Mouse (Mus musculus): ENCODE measurements around the gene Olfr648. TPM values are rescaled to one million over a fixed set of nuclear protein-coding genes. Genes with fewer than 3 reads are reported as not detected.

Gene Olfr648
- polyA plus RNA-seq, 1 experiment, result 0.09 TPM

- Histone ChIP-seq H3K27me3 (ENCODE audit: control insufficient read depth, insufficient read depth, low read length) (no peaks in the 10 kb centered on the region), H3K4me3 (ENCODE audit: control insufficient read depth, low read depth, low read length) (peak within 1 kb of the TSS; percentile 80), H3K36me3 (ENCODE audit: control insufficient read depth, insufficient read depth, low read length) (no peaks in the 10 kb centered on the region), H3K27ac (ENCODE audit: control insufficient read depth, insufficient read depth, low read depth, low read length) (no peak within 1 kb of the TSS), H3K4me1 (ENCODE audit: control insufficient read depth, insufficient read depth, low read length) (no peaks in the 10 kb centered on the region)
- TF ChIP-seq POLR2A (IDR thresholded peaks at IDR 0.05; ENCODE audit: control insufficient read depth, low read depth, low read length) (no peak; the same call in 1 of the 2 replicates), CTCF (IDR thresholded peaks at IDR 0.05; ENCODE audit: control insufficient read depth, insufficient read depth, insufficient replicate concordance, low read depth, low read length) (no peak)
Observed at GRCm38 (mm10) chr7:104150456-104150855, 32.7 kb downstream of the Olfr648 start, which contains the start of gene Ubqlnl. Gene Ubqlnl, minus strand, starts transcription at chr7:104150556.

GRCm38 (mm10) chr7:104143179-104143578 is 40.0 kb downstream of the Olfr648 start, which contains the start of gene Ubqln3:
Gene Ubqln3, minus strand, starts transcription at chr7:104143279.
- peak; percentile 57; the same call in 1 of the 2 replicates for TF ChIP-seq POLR2A (IDR thresholded peaks at IDR 0.05; ENCODE audit: control insufficient read depth, low read depth, low read length)
- TF ChIP-seq CTCF (IDR thresholded peaks at IDR 0.05; ENCODE audit: control insufficient read depth, insufficient read depth, insufficient replicate concordance, low read depth, low read length), result no peak
- H3K27ac ChIP-seq (ENCODE audit: control insufficient read depth, insufficient read depth, low read depth, low read length), result peak within 1 kb of the TSS; percentile 52; the same call in 1 of the 2 replicates
- H3K36me3 ChIP-seq (ENCODE audit: control insufficient read depth, insufficient read depth, low read length), result no peaks in the 10 kb centered on the region
- no peaks in the 10 kb centered on the region for H3K4me1 ChIP-seq (ENCODE audit: control insufficient read depth, insufficient read depth, low read length)
- H3K27me3 ChIP-seq (ENCODE audit: control insufficient read depth, insufficient read depth, low read length), result no peaks in the 10 kb centered on the region
- peak within 1 kb of the TSS; percentile 64 for H3K4me3 ChIP-seq (ENCODE audit: control insufficient read depth, low read depth, low read length)

- Histone ChIP-seq H3K4me3 (ENCODE audit: control insufficient read depth, low read depth, low read length) (no peak within 1 kb of the TSS), H3K27me3 (ENCODE audit: control insufficient read depth, insufficient read depth, low read length) (no peaks in the 10 kb centered on the region), H3K4me1 (ENCODE audit: control insufficient read depth, insufficient read depth, low read length) (no peaks in the 10 kb centered on the region), H3K36me3 (ENCODE audit: control insufficient read depth, insufficient read depth, low read length) (no peaks in the 10 kb centered on the region), H3K27ac (ENCODE audit: control insufficient read depth, insufficient read depth, low read depth, low read length) (no peak within 1 kb of the TSS)
- TF ChIP-seq CTCF (IDR thresholded peaks at IDR 0.05; ENCODE audit: control insufficient read depth, insufficient read depth, insufficient replicate concordance, low read depth, low read length) (no peak), POLR2A (IDR thresholded peaks at IDR 0.05; ENCODE audit: control insufficient read depth, low read depth, low read length) (no peak)
Observed at GRCm38 (mm10) chr7:104137305-104137704, 45.9 kb downstream of the Olfr648 start, which contains the start of gene Olfr643. Gene Olfr643, minus strand, starts transcription at chr7:104137405.

- TF ChIP-seq CTCF (IDR thresholded peaks at IDR 0.05; ENCODE audit: control insufficient read depth, insufficient read depth, insufficient replicate concordance, low read depth, low read length) (no peak), POLR2A (IDR thresholded peaks at IDR 0.05; ENCODE audit: control insufficient read depth, low read depth, low read length) (peak; percentile 22; the same call in 1 of the 2 replicates)
- Histone ChIP-seq H3K4me3 (ENCODE audit: control insufficient read depth, low read depth, low read length) (peak within 1 kb of the TSS; percentile 77), H3K27me3 (ENCODE audit: control insufficient read depth, insufficient read depth, low read length) (no peaks in the 10 kb centered on the region), H3K36me3 (ENCODE audit: control insufficient read depth, insufficient read depth, low read length) (no peaks in the 10 kb centered on the region), H3K27ac (ENCODE audit: control insufficient read depth, insufficient read depth, low read depth, low read length) (no peak within 1 kb of the TSS), H3K4me1 (ENCODE audit: control insufficient read depth, insufficient read depth, low read length) (no peaks in the 10 kb centered on the region; the same call in 1 of the 2 replicates)
Observed at GRCm38 (mm10) chr7:104129726-104130125, 53.5 kb downstream of the Olfr648 start, which contains the start of gene Ubqln5. Gene Ubqln5, minus strand, starts transcription at chr7:104129826.

Other genes starting within 250 kb of the Olfr648 start
- not detected in 2 replicates for gene Olfr632, start 249.0 kb downstream of the Olfr648 start, polyA plus RNA-seq (2012; rRNA removed)
- gene Olfr633, start 239.0 kb downstream of the Olfr648 start, polyA plus RNA-seq (2012; rRNA removed), result not detected in 2 replicates
- gene Olfr635, start 212.2 kb downstream of the Olfr648 start, polyA plus RNA-seq (2012; rRNA removed), result not detected in 2 replicates
- not detected in 2 replicates for gene Olfr638, start 184.6 kb downstream of the Olfr648 start, polyA plus RNA-seq (2012; rRNA removed)
- gene Olfr639, start 166.1 kb downstream of the Olfr648 start, polyA plus RNA-seq (2012; rRNA removed), result not detected in 2 replicates
- 0.07 TPM in 1 of 2 replicates, not detected in the other for gene Olfr640, start 157.8 kb downstream of the Olfr648 start, polyA plus RNA-seq (2012; rRNA removed)
- 0.15 TPM in 1 of 2 replicates, not detected in the other for gene Olfr641, start 147.9 kb downstream of the Olfr648 start, polyA plus RNA-seq (2012; rRNA removed)
- gene Olfr642, start 130.7 kb downstream of the Olfr648 start, polyA plus RNA-seq (2012; rRNA removed), result 0.53 TPM in 1 of 2 replicates, not detected in the other
- 0.80 and 0.89 TPM in 2 replicates for gene 4930516K23Rik, start 121.9 kb downstream of the Olfr648 start, polyA plus RNA-seq (2012; rRNA removed)
- gene Olfr644, start 111.5 kb downstream of the Olfr648 start, polyA plus RNA-seq (2012; rRNA removed), result 0.12 TPM in 1 of 2 replicates, not detected in the other
- 0.02 TPM in 1 of 2 replicates, not detected in the other for gene Olfr645, start 97.9 kb downstream of the Olfr648 start, polyA plus RNA-seq (2012; rRNA removed)
- gene Olfr646, start 78.5 kb downstream of the Olfr648 start, polyA plus RNA-seq (2012; rRNA removed), result not detected in 2 replicates
- 101 and 104 TPM in 2 replicates for gene Ubqln5, start 53.6 kb downstream of the Olfr648 start, polyA plus RNA-seq (2012; rRNA removed)
- gene Olfr643, start 46.0 kb downstream of the Olfr648 start, polyA plus RNA-seq (2012; rRNA removed), result 0.17 and 0.51 TPM in 2 replicates
- gene Ubqln3, start 40.1 kb downstream of the Olfr648 start, polyA plus RNA-seq (2012; rRNA removed), result 434 and 492 TPM in 2 replicates
- gene Ubqlnl, start 32.8 kb downstream of the Olfr648 start, polyA plus RNA-seq (2012; rRNA removed), result 257 and 316 TPM in 2 replicates
- not detected in 2 replicates for gene Olfm5, start 18.6 kb downstream of the Olfr648 start, polyA plus RNA-seq (2012; rRNA removed)
- not detected in 2 replicates for gene Olfr649, start 12.6 kb upstream of the Olfr648 start, polyA plus RNA-seq (2012; rRNA removed)
- gene Trim6, start 35.4 kb upstream of the Olfr648 start, polyA plus RNA-seq (2012; rRNA removed), result 1.9 and 2.4 TPM in 2 replicates
- gene Trim34a, start 61.1 kb upstream of the Olfr648 start, polyA plus RNA-seq (2012; rRNA removed), result 1.0 and 1.2 TPM in 2 replicates
- 0.11 and 0.16 TPM in 2 replicates for gene Trim5, start 104.7 kb upstream of the Olfr648 start, polyA plus RNA-seq (2012; rRNA removed)
- gene Trim12a, start 132.1 kb upstream of the Olfr648 start, polyA plus RNA-seq (2012; rRNA removed), result 0.54 and 1.1 TPM in 2 replicates
- gene Trim34b, start 146.1 kb upstream of the Olfr648 start, polyA plus RNA-seq (2012; rRNA removed), result 0.24 and 0.74 TPM in 2 replicates
- 0.40 and 0.98 TPM in 2 replicates for gene Trim12c, start 170.0 kb upstream of the Olfr648 start, polyA plus RNA-seq (2012; rRNA removed)
- 0.07 and 0.08 TPM in 2 replicates for gene Trim30b, start 186.5 kb upstream of the Olfr648 start, polyA plus RNA-seq (2012; rRNA removed)
- gene Trim30c, start 217.4 kb upstream of the Olfr648 start, polyA plus RNA-seq (2012; rRNA removed), result not detected in 2 replicates

All from testis, adult 2 months (tissue).